Mouse (Mus musculus) thymus, postnatal 14 days (tissue): ENCODE results near the gene Pou6f2.

Experiments used
- DNase-seq: peaks from one replicate; pipeline ENCODE4 v3.0.0; 2021

Pou6f2 gene

GRCm38 (mm10) chr13:18211242-18211641, 186.2 kb downstream of the Pou6f2 start:
- DNase-seq: no peak

- no peak for DNase-seq
These were observed 192.8 kb downstream of the Pou6f2 start for GRCm38 (mm10) chr13:18204476-18205250.

GRCm38 (mm10) chr13:18174003-18174402, 223.5 kb downstream of the Pou6f2 start:
- peak; percentile 3 for DNase-seq

GRCm38 (mm10) chr13:18173021-18173420, 224.5 kb downstream of the Pou6f2 start:
- no peak for DNase-seq

GRCm38 (mm10) chr13:18172334-18172733, 225.2 kb downstream of the Pou6f2 start:
- DNase-seq: no peak

GRCm38 (mm10) chr13:18164182-18164581, 233.3 kb downstream of the Pou6f2 start:
- DNase-seq: no peak

- DNase-seq: no peak
These were observed 236.9 kb downstream of the Pou6f2 start for GRCm38 (mm10) chr13:18160566-18160965.

- DNase-seq: no peak
These were observed 243.4 kb downstream of the Pou6f2 start for GRCm38 (mm10) chr13:18153949-18154582.

GRCm38 (mm10) chr13:18133646-18134045, 263.8 kb downstream of the Pou6f2 start:
- no peak for DNase-seq

GRCm38 (mm10) chr13:18133193-18133592, 264.3 kb downstream of the Pou6f2 start:
- no peak for DNase-seq

- no peak for DNase-seq
These were observed 266.2 kb downstream of the Pou6f2 start for GRCm38 (mm10) chr13:18131324-18131723.

- DNase-seq: no peak
These were observed 267.8 kb downstream of the Pou6f2 start for GRCm38 (mm10) chr13:18129697-18130096.

- DNase-seq: no peak
These were observed 268.7 kb downstream of the Pou6f2 start for GRCm38 (mm10) chr13:18128826-18129225.

GRCm38 (mm10) chr13:18128053-18128452, 269.4 kb downstream of the Pou6f2 start:
- no peak for DNase-seq

GRCm38 (mm10) chr13:18126111-18126510, 271.4 kb downstream of the Pou6f2 start:
- no peak for DNase-seq

GRCm38 (mm10) chr13:18125226-18126000, 272.1 kb downstream of the Pou6f2 start:
- no peak for DNase-seq

GRCm38 (mm10) chr13:18124368-18124767, 273.1 kb downstream of the Pou6f2 start:
- no peak for DNase-seq

GRCm38 (mm10) chr13:18120406-18120805, 277.1 kb downstream of the Pou6f2 start:
- no peak for DNase-seq

- DNase-seq: no peak
These were observed 315.9 kb downstream of the Pou6f2 start for GRCm38 (mm10) chr13:18081443-18082119.
